Mouse (Mus musculus) stomach, postnatal 0 days (tissue): ENCODE measurements around the gene Smim14.

Experiments
- CTCF ChIP-seq: IDR thresholded peaks from 2 replicates; pipeline ENCODE4 v1.5.1; 2016; ENCODE audit warnings: antibody characterized with exemption, low read depth, mild to moderate bottlenecking, moderate library complexity
- EP300 ChIP-seq: optimal IDR thresholded peaks from 2 replicates; pipeline ENCODE3; 2016; ENCODE audit warnings: antibody characterized with exemption

DNA sequence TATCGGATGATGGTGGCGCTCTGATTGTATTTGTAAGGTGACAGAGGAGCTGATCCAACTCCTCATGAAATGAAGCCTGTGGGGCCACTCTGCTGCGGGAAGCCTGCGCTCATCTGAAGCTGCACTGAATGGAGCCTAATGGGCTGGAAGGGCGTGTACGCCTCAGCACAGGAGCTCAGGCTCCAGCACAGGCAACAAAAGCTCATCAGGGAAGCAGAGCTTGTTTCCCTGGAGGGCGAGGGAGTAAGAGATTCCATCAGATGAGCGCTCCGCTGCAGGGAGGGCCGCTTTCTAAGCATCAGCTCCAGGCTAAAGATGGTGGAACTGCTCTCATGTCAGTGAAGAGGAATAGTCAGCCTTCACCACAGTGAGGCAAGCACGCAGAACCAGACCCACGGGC is 129.0 kb downstream of the Smim14 start:
- TF ChIP-seq CTCF (no peak), EP300 (no peak)
